Mouse (Mus musculus): ENCODE measurements at regions not wholly inside any gene's neighbourhood (a gene's known extent, or its start where the extent isn't known, plus 50 kb on each side); places are given as distances from the start of the nearest gene placed in this dataset.

GRCm38 (mm10) chr8:31314692-31315358 is 2113.7 kb upstream of the 5930422O12Rik start:
- no peak for ATAC-seq (ENCODE audit: low FRiP score)
- Histone ChIP-seq H3K27ac (replicated peaks) (no peak overlapping the region), H3K36me3 (no peaks in the 10 kb centered on the region), H3K4me2 (no peak overlapping the region), H3K4me1 (0 out of 2 replicates have a peak, but pooled peaks cover 5% of the 10 kb centered on the region), H3K9ac (replicated peaks) (no peak overlapping the region), H3K27me3 (replicated peaks) (no peaks in the 10 kb centered on the region), H3K4me3 (replicated peaks) (no peak overlapping the region), H3K9me3 (replicated peaks) (no peaks in the 10 kb centered on the region)
- WGBS: 38% methylated on average over 5 of the region's 5 CpGs

- no peaks in the 10 kb centered on the region for H3K36me3 ChIP-seq
- 0 out of 2 replicates have a peak, but pooled peaks cover 5% of the 10 kb centered on the region for H3K4me1 ChIP-seq
- ATAC-seq (ENCODE audit: low FRiP score): no peak
- 42% methylated on average over 8 of the region's 8 CpGs for WGBS
- no peak overlapping the region for H3K4me3 ChIP-seq (replicated peaks)
- H3K27ac ChIP-seq (replicated peaks): no peak overlapping the region
- H3K9me3 ChIP-seq (replicated peaks): no peaks in the 10 kb centered on the region
- no peak overlapping the region for H3K4me2 ChIP-seq
- no peaks in the 10 kb centered on the region for H3K27me3 ChIP-seq (replicated peaks)
- no peak overlapping the region for H3K9ac ChIP-seq (replicated peaks)
These were observed 2113.2 kb upstream of the 5930422O12Rik start for GRCm38 (mm10) chr8:31315359-31315705.

GRCm38 (mm10) chr8:31333545-31334297 is 2094.8 kb upstream of the 5930422O12Rik start:
- 93% methylated on average over 7 of the region's 7 CpGs for WGBS
- no peak for ATAC-seq (ENCODE audit: low FRiP score)
- H3K27me3 ChIP-seq (replicated peaks): no peaks in the 10 kb centered on the region
- H3K27ac ChIP-seq (replicated peaks): no peak overlapping the region
- H3K4me3 ChIP-seq (replicated peaks): no peak overlapping the region
- no peaks in the 10 kb centered on the region for H3K4me1 ChIP-seq
- no peaks in the 10 kb centered on the region for H3K36me3 ChIP-seq
- no peak overlapping the region for H3K9ac ChIP-seq (replicated peaks)
- no peaks in the 10 kb centered on the region for H3K9me3 ChIP-seq (replicated peaks)
- H3K4me2 ChIP-seq: no peak overlapping the region

GRCm38 (mm10) chr8:31348504-31348903 is 2080.0 kb upstream of the 5930422O12Rik start:
- no peak for ATAC-seq (ENCODE audit: low FRiP score)
- H3K9ac ChIP-seq (replicated peaks): no peak overlapping the region
- no peaks in the 10 kb centered on the region for H3K27me3 ChIP-seq (replicated peaks)
- no peak overlapping the region for H3K27ac ChIP-seq (replicated peaks)
- H3K36me3 ChIP-seq: no peaks in the 10 kb centered on the region
- no peak overlapping the region for H3K4me2 ChIP-seq
- 78% methylated on average over 4 of the region's 4 CpGs for WGBS
- no peak overlapping the region for H3K4me3 ChIP-seq (replicated peaks)
- no peaks in the 10 kb centered on the region for H3K4me1 ChIP-seq
- H3K9me3 ChIP-seq (replicated peaks): no peaks in the 10 kb centered on the region

- no peaks in the 10 kb centered on the region for H3K9me3 ChIP-seq (replicated peaks)
- H3K4me2 ChIP-seq: no peak overlapping the region
- H3K36me3 ChIP-seq: no peaks in the 10 kb centered on the region
- no peaks in the 10 kb centered on the region for H3K27me3 ChIP-seq (replicated peaks)
- no peaks in the 10 kb centered on the region for H3K4me1 ChIP-seq
- no peak for ATAC-seq (ENCODE audit: low FRiP score)
- no peak overlapping the region for H3K4me3 ChIP-seq (replicated peaks)
- H3K27ac ChIP-seq (replicated peaks): no peak overlapping the region
- H3K9ac ChIP-seq (replicated peaks): no peak overlapping the region
- WGBS: 21% methylated on average over 5 of the region's 5 CpGs
These were observed 2058.9 kb upstream of the 5930422O12Rik start for GRCm38 (mm10) chr8:31369636-31370035.

GRCm38 (mm10) chr8:31370137-31371010 is 2058.1 kb upstream of the 5930422O12Rik start:
- Histone ChIP-seq H3K9ac (replicated peaks) (no peak overlapping the region), H3K4me1 (no peaks in the 10 kb centered on the region), H3K9me3 (replicated peaks) (no peaks in the 10 kb centered on the region), H3K4me2 (no peak overlapping the region), H3K4me3 (replicated peaks) (no peak overlapping the region), H3K27ac (replicated peaks) (no peak overlapping the region), H3K27me3 (replicated peaks) (no peaks in the 10 kb centered on the region), H3K36me3 (no peaks in the 10 kb centered on the region)
- WGBS: 31% methylated on average over 3 of the region's 3 CpGs
- peak; percentile 72 for ATAC-seq (ENCODE audit: low FRiP score)

- ATAC-seq (ENCODE audit: low FRiP score): no peak
- H3K9ac ChIP-seq (replicated peaks): no peak overlapping the region
- no peak overlapping the region for H3K27ac ChIP-seq (replicated peaks)
- no peaks in the 10 kb centered on the region for H3K4me1 ChIP-seq
- H3K36me3 ChIP-seq: no peaks in the 10 kb centered on the region
- H3K4me2 ChIP-seq: no peak overlapping the region
- WGBS: 48% methylated on average over 5 of the region's 5 CpGs
- no peaks in the 10 kb centered on the region for H3K9me3 ChIP-seq (replicated peaks)
- H3K4me3 ChIP-seq (replicated peaks): no peak overlapping the region
- H3K27me3 ChIP-seq (replicated peaks): no peaks in the 10 kb centered on the region
These were observed 2056.9 kb upstream of the 5930422O12Rik start for GRCm38 (mm10) chr8:31371656-31372055.

- no peak overlapping the region for H3K27ac ChIP-seq (replicated peaks)
- H3K9ac ChIP-seq (replicated peaks): no peak overlapping the region
- no peaks in the 10 kb centered on the region for H3K4me1 ChIP-seq
- no peaks in the 10 kb centered on the region for H3K27me3 ChIP-seq (replicated peaks)
- H3K36me3 ChIP-seq: no peaks in the 10 kb centered on the region
- H3K4me3 ChIP-seq (replicated peaks): no peak overlapping the region
- no peak overlapping the region for H3K4me2 ChIP-seq
- no peak for ATAC-seq (ENCODE audit: low FRiP score)
- 67% methylated on average over 2 of the region's 2 CpGs for WGBS
- H3K9me3 ChIP-seq (replicated peaks): no peaks in the 10 kb centered on the region
These were observed 2056.1 kb upstream of the 5930422O12Rik start for GRCm38 (mm10) chr8:31372397-31372796.

GRCm38 (mm10) chr8:31373140-31373787 is 2055.2 kb upstream of the 5930422O12Rik start:
- Histone ChIP-seq H3K36me3 (no peaks in the 10 kb centered on the region), H3K9ac (replicated peaks) (no peak overlapping the region), H3K27ac (replicated peaks) (no peak overlapping the region), H3K4me2 (no peak overlapping the region), H3K4me3 (replicated peaks) (no peak overlapping the region), H3K4me1 (no peaks in the 10 kb centered on the region), H3K27me3 (replicated peaks) (no peaks in the 10 kb centered on the region), H3K9me3 (replicated peaks) (no peaks in the 10 kb centered on the region)
- no peak for ATAC-seq (ENCODE audit: low FRiP score)
- 83% methylated on average over 6 of the region's 6 CpGs for WGBS

- no peak for ATAC-seq (ENCODE audit: low FRiP score)
- no peaks in the 10 kb centered on the region for H3K27me3 ChIP-seq (replicated peaks)
These were observed 2050.7 kb upstream of the 5930422O12Rik start for GRCm38 (mm10) chr8:31377698-31378334.

GRCm38 (mm10) chr8:31404811-31405210 is 2023.7 kb upstream of the 5930422O12Rik start:
- no peaks in the 10 kb centered on the region for H3K36me3 ChIP-seq
- H3K27ac ChIP-seq (replicated peaks): no peak overlapping the region
- H3K9ac ChIP-seq (replicated peaks): no peak overlapping the region
- H3K9me3 ChIP-seq (replicated peaks): no peaks in the 10 kb centered on the region
- no peak overlapping the region for H3K4me2 ChIP-seq
- no peak overlapping the region for H3K4me3 ChIP-seq (replicated peaks)
- no peaks in the 10 kb centered on the region for H3K4me1 ChIP-seq
- WGBS: 69% methylated on average over 3 of the region's 3 CpGs
- ATAC-seq (ENCODE audit: low FRiP score): no peak
- no peaks in the 10 kb centered on the region for H3K27me3 ChIP-seq (replicated peaks)

More at GRCm38 (mm10) chr8:31377698-31378334, 2050.7 kb upstream of the 5930422O12Rik start:
- no peak overlapping the region for H3K4me2 ChIP-seq
- 81% methylated on average over 2 of the region's 2 CpGs for WGBS
- no peak overlapping the region for H3K27ac ChIP-seq (replicated peaks)
- no peaks in the 10 kb centered on the region for H3K36me3 ChIP-seq
- no peaks in the 10 kb centered on the region for H3K4me1 ChIP-seq
- H3K9me3 ChIP-seq (replicated peaks): no peaks in the 10 kb centered on the region
- H3K9ac ChIP-seq (replicated peaks): no peak overlapping the region
- no peak overlapping the region for H3K4me3 ChIP-seq (replicated peaks)

Measured in neural tube, embryonic 15.5 days (tissue).